Mouse (Mus musculus) liver, embryonic 14.5 days (tissue): ENCODE data around the gene Mrgprx1.

Source experiments
- CTCF ChIP-seq: IDR thresholded peaks from 2 replicates; pipeline ENCODE4 v1.5.1; 2016; ENCODE audit warnings: antibody characterized with exemption, low read depth, control low read depth
- EP300 ChIP-seq: IDR thresholded peaks from 2 replicates; pipeline ENCODE4 v1.6.1; 2016; ENCODE audit warnings: antibody characterized with exemption, low read depth

DNA sequence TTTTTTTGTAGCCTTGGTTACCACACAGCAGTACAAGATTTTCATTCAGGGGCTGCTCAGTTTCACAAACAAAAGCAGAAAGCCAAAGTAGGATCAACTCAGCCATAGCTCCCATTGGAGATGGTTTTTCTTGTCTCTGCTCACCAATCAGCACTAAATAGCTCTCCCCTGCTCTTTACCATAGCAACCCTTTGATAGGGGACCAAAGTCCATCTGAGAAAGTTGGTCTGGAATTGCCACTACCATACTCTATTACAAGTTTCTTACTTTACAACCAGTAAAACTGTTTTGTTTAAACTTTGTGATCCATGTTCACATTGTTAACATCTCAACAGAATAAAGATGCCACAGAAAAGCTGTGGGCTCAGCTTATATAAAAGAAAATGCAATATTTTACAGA lies 48.1 kb upstream of the Mrgprx1 start:
- TF ChIP-seq CTCF (no peak), EP300 (no peak)
